Mouse (Mus musculus) lung, embryonic 14.5 days (tissue): ENCODE data around the gene Gsg1l. TPM values are rescaled to one million over a fixed set of nuclear protein-coding genes. Genes with fewer than 3 reads are reported as not detected.

Source experiments
- ATAC-seq: fragments of 200-750 bp; cut with Nextera tagmentation; 2 replicates; pipeline ENCODE4 v1.8.0; 2017; ENCODE audit warnings: mild to moderate bottlenecking, moderate TSS enrichment, moderate library complexity; ENCODE audit not compliant: insufficient read depth
- DNase-seq: peaks from one replicate; pipeline ENCODE4 v3.0.0-alpha.2; 2015
- H3K27ac ChIP-seq: fragments of 300-500 bp; sonication (generic); 2 replicates; pipeline ENCODE4 v1.5.1; 2014; ENCODE audit warnings: low read depth, mild to moderate bottlenecking, moderate library complexity
- H3K27me3 ChIP-seq: fragments of 300-500 bp; sonication (generic); 2 replicates; pipeline ENCODE4 v1.6.1; 2014; ENCODE audit warnings: low read length, control low read depth; ENCODE audit not compliant: insufficient read depth
- H3K36me3 ChIP-seq: fragments of 300-500 bp; sonication (generic); 2 replicates; pipeline ENCODE4 v1.6.1; 2014; ENCODE audit warnings: control low read depth; ENCODE audit not compliant: insufficient read depth
- H3K4me1 ChIP-seq: fragments of 300-500 bp; sonication (generic); 2 replicates; pipeline ENCODE4 v1.6.1; 2014; ENCODE audit warnings: antibody characterized with exemption, control low read depth; ENCODE audit not compliant: insufficient read depth
- H3K4me2 ChIP-seq: fragments of 300-500 bp; sonication (generic); 2 replicates; pipeline ENCODE4 v1.6.1; 2014; ENCODE audit warnings: mild to moderate bottlenecking
- H3K4me3 ChIP-seq: fragments of 300-500 bp; sonication (generic); 2 replicates; pipeline ENCODE4 v1.5.1; 2014; ENCODE audit warnings: low read depth, low read length
- H3K9ac ChIP-seq: fragments of 300-500 bp; sonication (generic); 2 replicates; pipeline ENCODE4 v1.6.1; 2014
- H3K9me3 ChIP-seq: fragments of 300-500 bp; sonication (generic); 2 replicates; pipeline ENCODE4 v1.6.1; 2016; ENCODE audit warnings: low read depth, low read length, control low read depth
- CTCF ChIP-seq: IDR thresholded peaks from 2 replicates; pipeline ENCODE4 v1.5.1; 2016; ENCODE audit warnings: antibody characterized with exemption, low read depth
- WGBS: fragments of 180-500 bp; shearing (Covaris S2); extraction: QIAGEN DNeasy Blood & Tissue Kit; methylation state at CpG from one replicate; pipeline ENCODE4 v1.1.7; 2014; 5-methylcytosine and 5-hydroxymethylcytosine counted together
- polyA plus RNA-seq: library from polyadenylated mRNA; unstranded; fragments of >200 nt; fragmentation: Nextera tagmentation; extraction: Ambion mirVana; gene quantifications from 2 replicates; pipeline ENCODE4 v1.2.1, GENCODE M21; 2014

Gsg1l gene
- polyA plus RNA-seq, 1 experiment from 2014 or later, result 3.3 TPM

DNA sequence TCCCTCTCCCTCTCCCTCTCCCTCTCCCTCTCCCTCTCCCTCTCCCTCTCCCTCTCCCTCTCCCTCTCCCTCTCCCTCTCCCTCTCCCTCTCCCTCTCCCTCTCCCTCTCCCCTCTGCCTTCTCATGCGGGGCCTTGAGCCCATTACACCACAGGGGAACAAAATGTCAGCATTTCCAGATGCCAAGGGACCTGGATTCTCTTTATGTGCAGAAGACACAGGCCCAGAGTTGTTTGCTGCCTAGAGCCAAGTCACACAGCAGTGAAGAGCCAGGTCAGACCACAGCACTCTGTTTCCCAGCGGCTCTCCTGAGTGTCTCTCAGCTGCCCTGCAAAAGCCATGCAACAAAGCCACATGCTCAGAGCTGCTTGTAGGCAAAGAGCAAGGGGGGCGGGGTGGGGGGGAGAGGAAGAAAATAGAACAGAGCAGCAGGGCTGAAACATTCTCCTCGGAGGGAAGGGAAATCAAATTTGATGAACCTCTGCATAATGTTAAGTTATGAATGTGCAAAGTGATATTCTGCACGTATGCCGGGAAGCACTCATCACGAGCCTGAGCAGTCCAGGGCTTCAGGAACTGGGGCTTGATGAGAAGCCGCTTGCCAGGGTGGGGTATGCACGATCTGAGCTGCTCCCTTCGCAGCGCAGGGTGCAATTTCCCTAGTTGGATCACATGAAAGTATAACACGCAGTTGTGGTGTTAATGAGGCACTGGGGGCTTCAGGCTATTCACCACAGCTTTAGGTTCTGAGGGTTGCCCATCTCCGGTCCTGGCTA is 181.6 kb downstream of the Gsg1l start:
- Histone ChIP-seq H3K36me3 (no peaks in the 10 kb centered on the region), H3K4me2 (no peak overlapping the region), H3K27ac (no peak overlapping the region), H3K9me3 (no peaks in the 10 kb centered on the region), H3K4me1 (no peaks in the 10 kb centered on the region), H3K27me3 (no peaks in the 10 kb centered on the region), H3K4me3 (no peak overlapping the region), H3K9ac (no peak overlapping the region)
- TF ChIP-seq CTCF, result no peak
- WGBS, result 56% methylated on average over 13 of the region's 13 CpGs
- ATAC-seq (no peak), DNase-seq (no peak)

DNA sequence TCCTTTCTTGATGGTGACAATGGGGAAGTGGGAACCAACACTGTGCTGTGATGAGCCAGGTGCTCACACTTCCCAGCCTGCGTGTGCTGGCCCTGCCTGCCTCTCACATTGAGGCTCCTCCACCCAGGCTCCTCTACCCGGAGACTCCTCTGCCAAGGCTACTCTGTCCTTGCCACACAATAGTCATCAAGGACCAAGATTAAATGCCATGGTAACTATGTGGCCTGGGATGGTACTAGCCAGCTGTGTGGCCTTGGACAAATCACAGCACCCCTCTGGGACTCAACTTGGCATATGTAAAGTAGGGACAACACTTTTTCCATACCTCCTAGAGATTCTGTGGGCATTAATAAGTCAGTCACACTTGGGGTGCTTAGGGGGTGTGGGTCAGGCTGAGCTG is 182.3 kb downstream of the Gsg1l start:
- Histone ChIP-seq H3K4me2 (no peak overlapping the region), H3K4me3 (no peak overlapping the region), H3K9ac (no peak overlapping the region), H3K36me3 (no peaks in the 10 kb centered on the region), H3K9me3 (no peaks in the 10 kb centered on the region), H3K27me3 (no peaks in the 10 kb centered on the region), H3K4me1 (no peaks in the 10 kb centered on the region), H3K27ac (no peak overlapping the region)
- TF ChIP-seq CTCF, result no peak
- WGBS, result 58% methylated on average over 2 of the region's 2 CpGs
- ATAC-seq, result no peak
- no peak for DNase-seq

GRCm38 (mm10) chr7:125899036-125899435 is 183.2 kb downstream of the Gsg1l start:
- no peak overlapping the region for H3K9ac ChIP-seq

DNA sequence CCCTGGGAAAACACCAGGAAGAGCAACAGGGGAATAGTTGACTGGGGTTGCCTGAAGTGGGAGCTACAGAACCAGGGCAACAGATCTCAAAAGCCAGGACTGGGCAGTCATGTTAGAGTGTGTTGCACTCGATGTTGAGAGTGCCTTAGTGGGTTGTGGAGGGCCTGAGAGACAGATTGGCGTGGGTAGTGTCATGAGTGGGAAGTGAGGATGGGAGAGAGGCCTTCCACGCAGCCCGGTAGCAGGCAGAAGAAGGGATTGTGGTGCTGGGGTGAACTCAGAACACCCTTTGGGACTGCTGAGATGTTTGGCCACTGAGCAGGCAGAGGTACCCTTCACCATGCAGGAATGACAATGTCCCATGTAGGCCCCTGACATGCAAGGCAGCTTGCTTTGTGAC is 185.2 kb downstream of the Gsg1l start:
- whole genome bisulfite sequencing, result 76% methylated on average over 4 of the region's 4 CpGs

More at GRCm38 (mm10) chr7:125899036-125899435, 183.2 kb downstream of the Gsg1l start:
- no peak overlapping the region for H3K4me3 ChIP-seq
- H3K4me2 ChIP-seq, result no peak overlapping the region
- no peaks in the 10 kb centered on the region for H3K9me3 ChIP-seq
- H3K27me3 ChIP-seq, result no peaks in the 10 kb centered on the region
- ATAC-seq, result peak; percentile 63
- no peak overlapping the region for H3K27ac ChIP-seq
- peak; percentile 46 for DNase-seq
- 36% methylated on average over 7 of the region's 7 CpGs for WGBS
- no peaks in the 10 kb centered on the region for H3K4me1 ChIP-seq
- H3K36me3 ChIP-seq, result no peaks in the 10 kb centered on the region
- TF ChIP-seq CTCF, result no peak

DNA sequence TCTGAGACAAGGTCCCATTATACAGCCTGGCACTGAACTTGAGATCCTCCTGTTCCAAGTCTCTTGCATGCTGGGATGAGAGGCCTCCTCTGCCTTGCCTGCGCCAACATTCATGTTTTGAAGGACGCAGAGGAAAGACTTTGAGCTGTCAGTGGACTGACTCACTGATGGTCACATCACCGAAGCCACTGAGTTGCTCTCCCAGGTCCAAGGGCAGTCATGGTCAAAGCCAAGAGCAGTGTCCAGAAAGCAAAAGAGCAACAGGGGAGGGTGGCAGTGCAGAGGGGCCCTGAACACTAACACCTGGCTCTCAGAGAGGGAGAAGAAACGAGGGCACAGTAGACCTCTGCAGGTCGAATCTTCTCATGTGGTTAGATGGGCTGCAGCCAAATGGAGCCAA is 188.6 kb downstream of the Gsg1l start:
- no peak for ATAC-seq
- H3K27ac ChIP-seq, result no peak overlapping the region
- H3K4me2 ChIP-seq, result no peak overlapping the region
- 90% methylated on average over 5 of the region's 5 CpGs for WGBS
- H3K36me3 ChIP-seq, result no peaks in the 10 kb centered on the region
- H3K27me3 ChIP-seq, result no peaks in the 10 kb centered on the region
- DNase-seq, result no peak
- H3K9me3 ChIP-seq, result no peaks in the 10 kb centered on the region
- H3K4me3 ChIP-seq, result no peak overlapping the region
- TF ChIP-seq CTCF, result no peak
- no peak overlapping the region for H3K9ac ChIP-seq
- no peaks in the 10 kb centered on the region for H3K4me1 ChIP-seq

More for the DNA sequence above, 185.2 kb downstream of the Gsg1l start:
- Histone ChIP-seq H3K9me3 (no peaks in the 10 kb centered on the region), H3K4me3 (no peak overlapping the region), H3K27ac (no peak overlapping the region), H3K27me3 (no peaks in the 10 kb centered on the region), H3K4me1 (no peaks in the 10 kb centered on the region), H3K36me3 (no peaks in the 10 kb centered on the region), H3K4me2 (no peak overlapping the region), H3K9ac (no peak overlapping the region)
- no peak for TF ChIP-seq CTCF
- no peak for ATAC-seq
- DNase-seq, result no peak

GRCm38 (mm10) chr7:125888373-125888772 is 193.8 kb downstream of the Gsg1l start:
- H3K4me1 ChIP-seq, result peaks cover 5% of the 10 kb centered on the region; the same call in 1 of the 2 replicates
- TF ChIP-seq CTCF, result no peak
- no peak overlapping the region for H3K4me2 ChIP-seq
- H3K27ac ChIP-seq, result no peak overlapping the region
- ATAC-seq (peak; percentile 53; the same call in 1 of the 2 replicates), DNase-seq (peak; percentile 76)
- H3K4me3 ChIP-seq, result no peak overlapping the region
- WGBS, result 32% methylated on average over 12 of the region's 12 CpGs
- H3K9ac ChIP-seq, result no peak overlapping the region
- H3K27me3 ChIP-seq, result no peaks in the 10 kb centered on the region
- H3K9me3 ChIP-seq, result no peaks in the 10 kb centered on the region
- no peaks in the 10 kb centered on the region for H3K36me3 ChIP-seq

- no peak overlapping the region for H3K4me3 ChIP-seq
- no peak overlapping the region for H3K9ac ChIP-seq
- H3K9me3 ChIP-seq, result no peaks in the 10 kb centered on the region
- WGBS, result 72% methylated on average over 5 of the region's 5 CpGs
- H3K36me3 ChIP-seq, result no peaks in the 10 kb centered on the region
- no peak overlapping the region for H3K27ac ChIP-seq
- H3K4me2 ChIP-seq, result no peak overlapping the region
- ATAC-seq, result no peak
- DNase-seq, result no peak
- H3K27me3 ChIP-seq, result no peaks in the 10 kb centered on the region
- peaks cover 5% of the 10 kb centered on the region; the same call in 1 of the 2 replicates for H3K4me1 ChIP-seq
- no peak for TF ChIP-seq CTCF
These were observed 194.4 kb downstream of the Gsg1l start for GRCm38 (mm10) chr7:125887761-125888160.
